Mouse (Mus musculus): ENCODE data around the gene Cpz. TPM values are rescaled to one million over a fixed set of nuclear protein-coding genes. Genes with fewer than 3 reads are reported as not detected.
A peak's percentile ranks its signal among the peaks of the same experiment; 100 is the strongest.

The Cpz gene
- total RNA-seq, 2 experiments from 2014 or later = 0.16 to 0.39 TPM

GRCm38 (mm10) chr5:35536271-35536670 is 10.8 kb upstream of the Cpz start:
- DNase-seq (ENCODE audit: low spot score in 2 of 2) = no peak
- intact Hi-C loops (cut with DNase I) = no loop called here

GRCm38 (mm10) chr5:35531586-35531985 is 6.1 kb upstream of the Cpz start:
- intact Hi-C loops (cut with DNase I) = no loop called here
- DNase-seq (ENCODE audit: low spot score in 2 of 2) = no peak

GRCm38 (mm10) chr5:35530442-35530841 is 4.9 kb upstream of the Cpz start:
- intact Hi-C loops (cut with DNase I) = no loop called here
- DNase-seq (ENCODE audit: low spot score in 2 of 2) = peak; percentile 34 to 37

GRCm38 (mm10) chr5:35524381-35524780 is 1.1 kb downstream of the Cpz start:
- intact Hi-C loops (cut with DNase I) = loop anchor here (5.0 kb wide), 1 partner anchor 188 kb away; no protein-coding TSS in a partner anchor
- DNase-seq (ENCODE audit: low spot score in 2 of 2) = no peak

- intact Hi-C loops (cut with DNase I) = loop anchor here (2.0 to 5.0 kb wide), 2 partner anchors 39 to 189 kb away; no protein-coding TSS in a partner anchor
- peak; percentile 62 for DNase-seq (ENCODE audit: low spot score in 2 of 2)
Measured at GRCm38 (mm10) chr5:35523735-35524134, 1.8 kb downstream of the Cpz start.

- intact Hi-C loops (cut with DNase I) = no loop called here
- DNase-seq (ENCODE audit: low spot score in 2 of 2) = peak in 1 of 2 experiments; percentile 37
Measured at GRCm38 (mm10) chr5:35516781-35517180, 8.7 kb downstream of the Cpz start.

GRCm38 (mm10) chr5:35510589-35510988 is 14.9 kb downstream of the Cpz start:
- intact Hi-C loops (cut with DNase I) = loop anchor here (1.0 kb wide), 2 partner anchors 130 to 148 kb away; no protein-coding TSS in a partner anchor
- peak; percentile 62 to 65 for DNase-seq (ENCODE audit: low spot score in 2 of 2)

- intact Hi-C loops (cut with DNase I) = no loop called here
Measured at GRCm38 (mm10) chr5:35505016-35505415, 20.5 kb downstream of the Cpz start.

GRCm38 (mm10) chr5:35497344-35497743 is 28.2 kb downstream of the Cpz start:
- intact Hi-C loops (cut with DNase I) = no loop called here
- no peak for DNase-seq (ENCODE audit: low spot score in 2 of 2)

More at GRCm38 (mm10) chr5:35505016-35505415, 20.5 kb downstream of the Cpz start:
- DNase-seq (ENCODE audit: low spot score in 2 of 2) = no peak

- intact Hi-C loops (cut with DNase I) = no loop called here
- no peak for DNase-seq (ENCODE audit: low spot score in 2 of 2)
Measured at GRCm38 (mm10) chr5:35495989-35496388, 29.5 kb downstream of the Cpz start.

GRCm38 (mm10) chr5:35494773-35495390 is 30.6 kb downstream of the Cpz start:
- DNase-seq (ENCODE audit: low spot score in 2 of 2) = no peak
- intact Hi-C loops (cut with DNase I) = no loop called here

- intact Hi-C loops (cut with DNase I) = no loop called here
Measured at GRCm38 (mm10) chr5:35493770-35494169, 31.7 kb downstream of the Cpz start.

GRCm38 (mm10) chr5:35479521-35479920 is 46.0 kb downstream of the Cpz start:
- DNase-seq (ENCODE audit: low spot score in 2 of 2) = peak; percentile 4 to 39
- intact Hi-C loops (cut with DNase I) = no loop called here

More at GRCm38 (mm10) chr5:35493770-35494169, 31.7 kb downstream of the Cpz start:
- DNase-seq (ENCODE audit: low spot score in 2 of 2) = no peak

GRCm38 (mm10) chr5:35475236-35475635 is 50.3 kb downstream of the Cpz start:
- peak in 1 of 2 experiments; percentile 4 for DNase-seq (ENCODE audit: low spot score in 2 of 2)
- intact Hi-C loops (cut with DNase I) = no loop called here

GRCm38 (mm10) chr5:35470885-35471528 is 54.5 kb downstream of the Cpz start:
- intact Hi-C loops (cut with DNase I) = no loop called here
- DNase-seq (ENCODE audit: low spot score in 2 of 2) = no peak

- intact Hi-C loops (cut with DNase I) = no loop called here
- DNase-seq (ENCODE audit: low spot score in 2 of 2) = no peak
Measured at GRCm38 (mm10) chr5:35465966-35466635, 59.4 kb downstream of the Cpz start.

GRCm38 (mm10) chr5:35462081-35462480 is 63.4 kb downstream of the Cpz start:
- intact Hi-C loops (cut with DNase I) = no loop called here
- no peak for DNase-seq (ENCODE audit: low spot score in 2 of 2)

- no peak for DNase-seq (ENCODE audit: low spot score in 2 of 2)
- intact Hi-C loops (cut with DNase I) = no loop called here
Measured at GRCm38 (mm10) chr5:35459760-35460159, 65.7 kb downstream of the Cpz start.

GRCm38 (mm10) chr5:35458267-35458666 is 67.2 kb downstream of the Cpz start:
- DNase-seq (ENCODE audit: low spot score in 2 of 2) = no peak
- intact Hi-C loops (cut with DNase I) = no loop called here

GRCm38 (mm10) chr5:35457364-35457763 is 68.1 kb downstream of the Cpz start:
- no peak for DNase-seq (ENCODE audit: low spot score in 2 of 2)
- intact Hi-C loops (cut with DNase I) = no loop called here

Measured in left cerebral cortex, postnatal 25 days (tissue).